Mouse (Mus musculus) v-Abl transformed pro-B cells (cell line): Measurements from ENCODE around the gene Csta1.

Experiments used
- in situ Hi-C, 2 experiments: fragments of 400-800 bp; cut with MboI; formaldehyde crosslinking; loops; one replicate each; pipeline ENCODE4 v1.15.1; 2025; ENCODE audit not compliant: unreplicated experiment in 2 of 2

The Csta1 gene

GRCm38 (mm10) chr16:36072410-36073011 is 58.5 kb downstream of the Csta1 start:
- in situ Hi-C loops: loop anchor here in 1 of 2 experiments (5.0 kb wide), 1 partner anchor 200 kb away; the partner anchor contains the start of gene Parp14

- in situ Hi-C loops: loop anchor here in 1 of 2 experiments (5.0 kb wide), 1 partner anchor 199 kb away; the partner anchor contains the start of gene Parp14
Observed at GRCm38 (mm10) chr16:36071450-36072379, 59.3 kb downstream of the Csta1 start, which contains the start of the genes Fam162a and Ccdc58. Gene Fam162a (minus strand): TSS chr16:36071594. Gene Ccdc58 (plus strand): TSS chr16:36071685.

- in situ Hi-C loops: loop anchor here in 1 of 2 experiments (5.0 kb wide), 1 partner anchor 199 kb away; the partner anchor contains the start of gene Parp14
Observed at GRCm38 (mm10) chr16:36071071-36071449, 60.0 kb downstream of the Csta1 start.
